ENCODE assay signal across 17 mouse cellular contexts in the genomic region with DNA sequence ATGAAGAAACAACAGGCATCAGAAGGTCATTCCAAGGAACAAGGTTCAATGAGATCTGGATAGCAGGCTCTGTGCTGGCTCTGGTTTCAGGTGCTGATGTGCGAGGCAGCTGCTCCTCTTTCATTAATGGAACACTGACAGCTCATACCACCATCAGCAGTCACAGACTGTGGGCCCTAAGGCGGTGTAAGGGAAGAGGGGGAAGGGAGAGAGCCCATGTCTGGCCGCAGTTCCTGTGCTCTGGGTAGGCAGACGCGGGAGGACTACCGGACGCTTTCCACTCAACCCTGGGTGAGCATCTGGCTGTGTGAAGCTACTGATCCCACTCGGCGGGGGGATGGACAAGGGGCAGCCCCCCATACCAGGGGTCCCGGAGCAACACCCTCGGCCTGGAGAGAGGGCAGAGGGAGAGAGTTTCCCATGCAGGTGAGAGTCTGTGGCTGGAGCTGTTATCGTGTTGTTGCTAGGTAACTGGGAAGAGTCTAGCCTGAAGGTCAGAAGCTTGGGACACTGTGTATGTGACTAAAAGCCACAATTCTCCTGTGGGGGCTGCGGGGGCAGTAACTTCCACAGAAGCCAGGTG. TPM values are rescaled to one million over a fixed set of nuclear protein-coding genes. Genes with fewer than 3 reads are reported as not detected.
A peak's percentile ranks its signal among the peaks of the same experiment; 100 is the strongest.
DNase-seq lines count a peak whose midpoint lies in the region; ATAC-seq and TF ChIP-seq lines count a peak whose summit lies in the region.
"Had no signal": no experiment of that assay in that cellular context is flagged by ENCODE, and none has a peak within 500 bp of the region (broad histone marks: within the 10 kb centered on the region; RNA-seq: fewer than 3 reads in every experiment).

No protein-coding gene starts in this region.

- TF ChIP-seq EP300 in ES-Bruce4 (IDR thresholded peaks at IDR 0.05; ENCODE audit: insufficient read depth, low read depth, low read length): no peak

- H3K36me3 ChIP-seq in intestine, embryonic 15.5 days: no peaks in the 10 kb centered on the region
- H3K36me3 ChIP-seq in intestine, embryonic 16.5 days (ENCODE audit: control insufficient read depth, insufficient read depth, low read length): no peaks in the 10 kb centered on the region
- no peaks in the 10 kb centered on the region for H3K36me3 ChIP-seq in ES-Bruce4 (ENCODE audit: control insufficient read depth, insufficient read depth, low read length, poor library complexity, severe bottlenecking)
- no peaks in the 10 kb centered on the region for H3K36me3 ChIP-seq in hindbrain, embryonic 15.5 days

- no peaks in the 10 kb centered on the region for H3K9me3 ChIP-seq in intestine, embryonic 15.5 days
- H3K9me3 ChIP-seq in intestine, embryonic 16.5 days (ENCODE audit: control insufficient read depth, low read length): no peaks in the 10 kb centered on the region
- no peaks in the 10 kb centered on the region for H3K9me3 ChIP-seq in ES-Bruce4 (replicated peaks; ENCODE audit: control insufficient read depth, insufficient read depth, low read length, poor library complexity, severe bottlenecking)
- H3K9me3 ChIP-seq in hindbrain, embryonic 15.5 days: no peaks in the 10 kb centered on the region
- H3K9me3 ChIP-seq: embryonic facial prominence, embryonic 13.5 days had no signal

- H3K4me2 ChIP-seq in intestine, embryonic 15.5 days (replicated peaks): no peak overlapping the region
- H3K4me2 ChIP-seq in intestine, embryonic 16.5 days (ENCODE audit: low read depth, low read length): no peak overlapping the region
- no peak overlapping the region for H3K4me2 ChIP-seq in hindbrain, embryonic 15.5 days
- H3K4me2 ChIP-seq: embryonic facial prominence, embryonic 13.5 days had no signal

- no peak overlapping the region for H3K4me3 ChIP-seq in intestine, embryonic 15.5 days (replicated peaks)
- no peak overlapping the region for H3K4me3 ChIP-seq in intestine, embryonic 16.5 days (ENCODE audit: low read length)
- peak overlapping the region; percentile 49 for H3K4me3 ChIP-seq in ES-Bruce4 (ENCODE audit: low read depth, low read length)
- no peak overlapping the region for H3K4me3 ChIP-seq in hindbrain, embryonic 15.5 days
- H3K4me3 ChIP-seq: embryonic facial prominence, embryonic 13.5 days; myocyte had no signal

- H3K27me3 ChIP-seq in intestine, embryonic 15.5 days (replicated peaks): no peaks in the 10 kb centered on the region
- no peaks in the 10 kb centered on the region for H3K27me3 ChIP-seq in intestine, embryonic 16.5 days (replicated peaks; ENCODE audit: control insufficient read depth, insufficient read depth, low read length)
- no peaks in the 10 kb centered on the region for H3K27me3 ChIP-seq in ES-Bruce4 (ENCODE audit: control insufficient read depth, insufficient read depth, low read length, poor library complexity, severe bottlenecking)
- no peaks in the 10 kb centered on the region for H3K27me3 ChIP-seq in hindbrain, embryonic 15.5 days
- H3K27me3 ChIP-seq: CH12.LX; embryonic facial prominence, embryonic 13.5 days had no signal

- no peak for TF ChIP-seq CTCF in ES-Bruce4 (IDR thresholded peaks at IDR 0.05; ENCODE audit: low read depth, low read length)

- TF ChIP-seq POLR2A in ES-Bruce4 (IDR thresholded peaks at IDR 0.05; ENCODE audit: insufficient read depth, low read length): no peak

- no peak overlapping the region for H3K9ac ChIP-seq in intestine, embryonic 15.5 days
- no peak overlapping the region for H3K9ac ChIP-seq in intestine, embryonic 16.5 days (ENCODE audit: low read depth, low read length)
- H3K9ac ChIP-seq in ES-Bruce4 (ENCODE audit: low read depth, poor library complexity, severe bottlenecking): no peak overlapping the region
- H3K9ac ChIP-seq in hindbrain, embryonic 15.5 days: no peak overlapping the region
- H3K9ac ChIP-seq: embryonic facial prominence, embryonic 13.5 days had no signal

- 0 out of 2 replicates have a peak, but pooled peaks have one; percentile 8 for ATAC-seq in intestine, embryonic 15.5 days
- no peak for ATAC-seq in intestine, embryonic 16.5 days
- 0 out of 2 replicates have a peak, but pooled peaks have one; percentile 15 for ATAC-seq in hindbrain, embryonic 15.5 days (ENCODE audit: low FRiP score, low read depth)
- ATAC-seq: forebrain, embryonic 16.5 days had no signal

- H3K27ac ChIP-seq in intestine, embryonic 15.5 days: no peak overlapping the region
- H3K27ac ChIP-seq in intestine, embryonic 16.5 days (ENCODE audit: low read length): no peak overlapping the region
- no peak overlapping the region for H3K27ac ChIP-seq in ES-Bruce4 (ENCODE audit: insufficient read depth, low read length)
- H3K27ac ChIP-seq in hindbrain, embryonic 15.5 days (replicated peaks): no peak overlapping the region
- H3K27ac ChIP-seq: embryonic facial prominence, embryonic 13.5 days had no signal

- no peaks in the 10 kb centered on the region for H3K4me1 ChIP-seq in intestine, embryonic 15.5 days (replicated peaks)
- no peaks in the 10 kb centered on the region for H3K4me1 ChIP-seq in intestine, embryonic 16.5 days (ENCODE audit: control insufficient read depth, insufficient read depth, low read length)
- no peaks in the 10 kb centered on the region for H3K4me1 ChIP-seq in ES-Bruce4 (ENCODE audit: control insufficient read depth, insufficient read depth, low read length)
- no peaks in the 10 kb centered on the region for H3K4me1 ChIP-seq in hindbrain, embryonic 15.5 days (replicated peaks)
- H3K4me1 ChIP-seq: embryonic facial prominence, embryonic 13.5 days had no signal

- WGBS in intestine, embryonic 15.5 days: 83% methylated on average over 13 of the region's 13 CpGs
- WGBS in intestine, embryonic 16.5 days: 83% methylated on average over 13 of the region's 13 CpGs
- WGBS in hindbrain, embryonic 15.5 days: 89% methylated on average over 13 of the region's 13 CpGs

- DNase-seq in NIH3T3 (ENCODE audit: low read depth): peak; percentile 7
- no peak for DNase-seq in right cerebral cortex, postnatal 36 days (ENCODE audit: low spot score in 2 of 2)
- no peak for DNase-seq in urinary bladder, postnatal 14 days (ENCODE audit: low spot score)
- DNase-seq: cerebellum, adult 11-12 months; gastrocnemius, postnatal 14 days; lung, adult 2 months; right cerebral cortex, postnatal 4 days; thymus, postnatal 4 days had no signal

RNA-seq across cellular contexts. Expression of gene Gpr150, which starts 7.7 kb away (rescaled TPM):
- polyA plus RNA-seq in intestine, embryonic 15.5 days (2015; fragmentation: Nextera tagmentation; extraction: Ambion mirVana): 0.15 and 0.25 TPM in 2 replicates
- polyA plus RNA-seq in intestine, embryonic 16.5 days (2015; fragmentation: Nextera tagmentation; extraction: Ambion mirVana): 0.26 and 0.28 TPM in 2 replicates
- not detected in 2 replicates for polyA plus RNA-seq in ES-Bruce4 (2011; ENCODE audit: insufficient read depth, insufficient read length, low read depth, missing spikeins)
- 3.3 and 3.4 TPM in 2 replicates for polyA plus RNA-seq in hindbrain, embryonic 15.5 days (2015; fragmentation: Nextera tagmentation; extraction: Ambion mirVana)
- polyA plus RNA-seq: embryonic facial prominence, embryonic 13.5 days; heart, embryonic 14.5 days; lung, adult 2 months; myocyte had no signal

RNA-seq across cellular contexts. Expression of gene Arsk, which starts 34.0 kb away (rescaled TPM):
- 4.1 and 5.6 TPM in 2 replicates for polyA plus RNA-seq in intestine, embryonic 15.5 days (2015; fragmentation: Nextera tagmentation; extraction: Ambion mirVana)
- 3.8 and 4.7 TPM in 2 replicates for polyA plus RNA-seq in intestine, embryonic 16.5 days (2015; fragmentation: Nextera tagmentation; extraction: Ambion mirVana)
- polyA plus RNA-seq in ES-Bruce4 (2011; ENCODE audit: insufficient read depth, insufficient read length, low read depth, missing spikeins): 5.4 and 9.9 TPM in 2 replicates
- polyA plus RNA-seq in hindbrain, embryonic 15.5 days (2015; fragmentation: Nextera tagmentation; extraction: Ambion mirVana): 3.4 and 4.6 TPM in 2 replicates

RNA-seq across cellular contexts. Expression of gene Ttc37, which starts 34.1 kb away (rescaled TPM):
- polyA plus RNA-seq in intestine, embryonic 15.5 days (2015; fragmentation: Nextera tagmentation; extraction: Ambion mirVana): 10.3 and 11.2 TPM in 2 replicates
- polyA plus RNA-seq in intestine, embryonic 16.5 days (2015; fragmentation: Nextera tagmentation; extraction: Ambion mirVana): 7.7 and 8.4 TPM in 2 replicates
- polyA plus RNA-seq in ES-Bruce4 (2011; ENCODE audit: insufficient read depth, insufficient read length, low read depth, missing spikeins): 29.2 and 30.0 TPM in 2 replicates
- polyA plus RNA-seq in hindbrain, embryonic 15.5 days (2015; fragmentation: Nextera tagmentation; extraction: Ambion mirVana): 8.9 and 9.1 TPM in 2 replicates

RNA-seq across cellular contexts. Expression of gene Rfesd, which starts 45.9 kb away (rescaled TPM):
- 19.9 and 21.2 TPM in 2 replicates for polyA plus RNA-seq in intestine, embryonic 15.5 days (2015; fragmentation: Nextera tagmentation; extraction: Ambion mirVana)
- polyA plus RNA-seq in intestine, embryonic 16.5 days (2015; fragmentation: Nextera tagmentation; extraction: Ambion mirVana): 14.7 and 18.1 TPM in 2 replicates
- polyA plus RNA-seq in ES-Bruce4 (2011; ENCODE audit: insufficient read depth, insufficient read length, low read depth, missing spikeins): 12.5 and 18.9 TPM in 2 replicates
- polyA plus RNA-seq in hindbrain, embryonic 15.5 days (2015; fragmentation: Nextera tagmentation; extraction: Ambion mirVana): 17.2 and 18.5 TPM in 2 replicates
